Mouse (Mus musculus): ENCODE measurements at regions not wholly inside any gene's neighbourhood (a gene's known extent, or its start where the extent isn't known, plus 50 kb on each side); places are given as distances from the start of the nearest gene placed in this dataset.
"Not testable (repeated sequence)": the region's sequence is repeated elsewhere in the genome, so short reads cannot be mapped to it uniquely, and the experiment has no call there.

- no peak for DNase-seq
Observed at GRCm38 (mm10) chr2:78416574-78417109, 451.3 kb upstream of the Ube2e3 start.

DNA sequence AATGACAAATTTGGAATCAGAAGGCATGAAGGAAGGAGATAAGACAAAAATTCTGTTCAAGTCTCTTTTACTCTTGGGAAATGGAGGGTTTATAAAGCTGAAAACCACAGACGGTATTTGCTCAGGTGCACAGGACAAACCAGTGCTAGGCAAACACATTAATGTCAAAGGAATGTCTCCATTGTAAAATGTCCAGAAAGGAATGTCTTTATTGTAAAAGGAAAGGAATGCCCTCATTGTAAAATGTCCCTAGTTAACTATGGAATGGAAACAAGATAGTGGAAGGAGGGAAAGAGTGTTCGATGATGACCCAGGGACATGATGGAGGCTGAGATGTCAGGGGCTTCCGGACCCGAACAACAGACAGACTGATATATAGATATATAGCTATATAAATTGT is 454.9 kb upstream of the Ube2e3 start:
- no peak for DNase-seq

DNA sequence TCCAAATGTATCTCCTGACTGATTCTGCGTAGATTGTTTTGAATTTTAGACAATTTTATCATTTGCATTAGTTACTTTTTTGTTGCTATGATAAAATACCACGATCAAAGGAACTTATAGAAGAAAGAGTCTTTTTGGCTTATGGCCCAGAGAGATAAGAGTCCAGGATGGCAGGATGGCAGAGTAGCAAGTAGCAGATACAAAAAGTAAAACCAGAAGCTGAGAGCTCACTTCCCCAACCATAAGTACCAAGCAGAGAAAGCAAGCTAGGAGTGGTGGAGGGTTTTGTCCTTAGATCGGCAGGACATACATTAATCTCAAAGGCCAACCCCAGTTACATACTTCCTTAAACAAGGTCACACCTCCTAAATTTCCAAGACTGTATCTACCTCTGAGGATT is 457.7 kb upstream of the Cwc22 start:
- DNase-seq = no peak

- DNase-seq = no peak
Observed at GRCm38 (mm10) chr2:78399236-78399635, 453.1 kb upstream of the Cwc22 start.

DNA sequence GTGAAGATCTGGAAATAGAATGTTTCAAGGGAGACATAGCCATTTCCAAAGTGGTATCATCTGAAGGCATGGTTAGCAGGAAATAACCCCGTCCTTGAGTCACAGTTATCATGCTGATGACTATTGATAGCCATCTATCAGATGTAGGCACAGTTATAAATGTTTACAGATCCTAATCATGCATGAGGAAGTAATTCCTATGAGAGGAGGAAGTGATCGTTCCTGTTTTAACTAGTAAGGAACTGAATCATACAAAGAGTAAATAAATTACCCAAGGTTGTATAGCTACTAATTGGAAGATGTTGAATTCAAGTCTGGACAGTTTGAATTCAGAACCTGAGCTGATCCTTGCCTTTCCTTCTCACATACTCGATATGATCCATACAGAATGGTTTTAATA is 450.7 kb upstream of the Cwc22 start:
- DNase-seq = no peak

DNA sequence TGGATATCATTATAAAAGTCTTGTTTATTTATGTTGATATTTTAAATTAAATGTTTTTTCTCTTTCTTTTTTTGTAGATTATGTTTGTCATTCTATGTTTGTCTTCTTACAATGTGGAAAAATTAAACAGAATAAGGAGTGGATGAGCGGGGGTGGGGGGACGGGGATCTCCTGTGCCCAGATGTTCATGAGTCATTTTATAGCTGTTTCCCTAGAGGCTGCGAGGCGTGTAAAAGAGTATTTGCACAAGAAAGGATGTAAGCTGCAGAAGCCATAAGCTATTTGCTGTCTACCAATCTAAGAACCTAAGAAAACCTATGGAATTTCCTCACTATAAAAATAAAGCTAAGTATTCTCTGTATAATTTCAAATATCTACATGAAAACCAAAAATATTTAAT is 446.9 kb upstream of the Cwc22 start:
- no peak for DNase-seq

DNA sequence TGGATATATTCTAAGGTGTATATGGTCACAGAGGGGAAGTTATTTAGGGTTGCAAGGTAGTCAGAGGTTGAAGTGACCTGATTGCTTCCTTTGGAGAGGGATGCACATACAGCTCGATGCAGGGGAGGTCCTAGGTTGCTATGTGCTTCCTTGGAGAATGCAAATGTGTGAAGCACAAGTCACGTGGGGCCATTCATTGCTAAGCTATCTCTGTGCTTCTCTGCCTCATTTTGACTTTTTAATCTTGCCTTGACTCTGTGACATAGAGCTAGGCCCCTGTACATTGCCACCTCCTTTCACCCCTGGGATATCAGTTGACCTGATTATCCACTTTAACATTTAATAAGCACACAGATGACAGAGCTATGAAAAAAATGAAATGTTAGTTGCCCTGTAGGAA is 446.2 kb upstream of the Cwc22 start:
- no peak for DNase-seq

DNA sequence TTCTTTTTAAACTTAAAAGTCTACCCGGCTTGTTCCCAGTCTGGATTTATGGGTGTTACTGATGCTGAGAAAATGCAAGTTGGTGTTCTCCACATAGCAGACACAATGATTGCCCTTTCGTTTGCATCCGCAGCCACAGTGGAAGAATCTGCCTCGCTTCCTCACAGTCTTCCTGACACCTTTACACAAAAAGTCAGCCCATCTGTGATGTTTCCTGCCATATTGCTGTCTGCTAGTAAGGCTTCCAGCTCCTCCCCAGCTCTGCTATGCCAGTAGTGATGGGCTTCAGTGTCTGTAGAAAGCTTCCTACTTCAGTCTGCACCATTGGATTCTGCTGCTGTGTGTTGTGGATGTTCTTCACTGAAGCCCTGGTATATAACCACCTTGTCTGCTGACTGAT is 441.8 kb upstream of the Cwc22 start:
- DNase-seq = peak in 1 of 2 experiments; percentile 9

DNA sequence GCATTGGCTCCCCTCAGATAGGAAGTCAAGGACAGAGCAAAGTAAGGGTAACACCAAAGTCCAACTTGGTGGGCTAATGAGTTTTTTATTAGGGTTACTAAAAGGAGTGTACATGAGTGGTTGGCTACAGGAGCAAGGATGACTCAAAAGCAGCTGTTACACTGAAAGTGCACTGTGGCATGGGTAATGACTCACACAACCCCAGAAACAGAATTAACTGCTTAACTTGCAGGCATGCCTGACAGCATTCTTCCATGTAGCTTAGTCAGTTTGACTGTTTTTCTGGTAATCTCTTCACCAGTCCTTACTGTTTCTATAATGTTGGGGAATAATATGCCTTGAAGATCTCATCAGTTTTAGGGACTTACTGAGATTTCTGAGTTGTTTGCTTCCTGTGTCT is 435.1 kb upstream of the Cwc22 start:
- DNase-seq = no peak

DNA sequence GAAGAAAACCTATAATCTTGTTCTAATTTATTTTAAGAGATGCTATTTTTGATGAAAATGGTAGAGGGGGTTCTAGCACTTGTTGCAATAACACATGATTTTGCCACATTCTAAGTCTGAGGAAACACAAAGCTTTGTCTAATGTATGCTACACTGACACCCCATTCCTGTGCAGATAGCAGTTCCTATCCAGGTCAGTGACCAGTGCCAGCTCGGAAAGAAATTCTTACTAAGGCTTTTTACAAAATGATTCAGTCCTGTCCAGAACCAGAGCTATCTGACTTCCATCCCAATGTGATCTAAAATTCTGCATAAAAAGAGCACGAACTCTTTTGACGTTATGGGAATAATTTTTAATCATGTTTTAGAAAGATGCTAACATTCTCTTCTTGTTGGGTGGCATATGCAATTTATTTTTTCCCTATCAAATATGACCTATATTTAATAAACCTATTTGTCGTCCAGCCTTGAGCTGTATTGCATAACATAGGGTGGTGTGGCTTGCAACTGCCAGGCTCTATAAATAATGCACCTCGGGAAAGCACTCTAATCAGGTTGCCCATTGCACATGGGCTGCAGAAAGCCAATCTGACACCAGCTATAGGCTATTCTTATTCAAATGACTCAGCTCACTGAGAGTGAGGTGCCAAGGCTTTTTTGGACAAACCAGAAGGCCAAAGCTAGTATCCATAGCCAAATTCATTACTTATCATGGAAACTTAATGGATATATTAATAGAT is 385.7 kb upstream of the Cwc22 start:
- peak; percentile 70 to 78 for DNase-seq

DNA sequence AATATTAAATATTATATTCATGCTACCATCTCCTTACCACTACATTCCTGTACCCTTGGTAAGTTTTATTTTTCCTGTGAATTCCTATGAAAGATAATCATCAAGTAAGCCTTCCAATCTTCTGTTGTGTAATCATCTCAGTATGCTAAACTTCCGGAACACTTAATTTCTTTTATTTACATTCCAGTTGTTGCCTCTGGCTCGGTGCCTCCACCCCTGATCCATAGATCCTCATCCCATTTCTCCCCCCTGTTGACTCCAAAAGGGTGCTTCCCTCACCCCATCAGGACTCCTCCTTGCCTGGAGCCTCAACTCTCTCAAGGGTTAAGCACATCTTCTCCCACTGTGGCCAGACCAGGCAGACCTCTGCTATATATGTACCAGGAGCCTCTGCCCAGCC is 379.9 kb upstream of the Cwc22 start:
- no peak for DNase-seq

- no peak for DNase-seq
Observed at GRCm38 (mm10) chr2:78322216-78322965, 376.2 kb upstream of the Cwc22 start.

DNA sequence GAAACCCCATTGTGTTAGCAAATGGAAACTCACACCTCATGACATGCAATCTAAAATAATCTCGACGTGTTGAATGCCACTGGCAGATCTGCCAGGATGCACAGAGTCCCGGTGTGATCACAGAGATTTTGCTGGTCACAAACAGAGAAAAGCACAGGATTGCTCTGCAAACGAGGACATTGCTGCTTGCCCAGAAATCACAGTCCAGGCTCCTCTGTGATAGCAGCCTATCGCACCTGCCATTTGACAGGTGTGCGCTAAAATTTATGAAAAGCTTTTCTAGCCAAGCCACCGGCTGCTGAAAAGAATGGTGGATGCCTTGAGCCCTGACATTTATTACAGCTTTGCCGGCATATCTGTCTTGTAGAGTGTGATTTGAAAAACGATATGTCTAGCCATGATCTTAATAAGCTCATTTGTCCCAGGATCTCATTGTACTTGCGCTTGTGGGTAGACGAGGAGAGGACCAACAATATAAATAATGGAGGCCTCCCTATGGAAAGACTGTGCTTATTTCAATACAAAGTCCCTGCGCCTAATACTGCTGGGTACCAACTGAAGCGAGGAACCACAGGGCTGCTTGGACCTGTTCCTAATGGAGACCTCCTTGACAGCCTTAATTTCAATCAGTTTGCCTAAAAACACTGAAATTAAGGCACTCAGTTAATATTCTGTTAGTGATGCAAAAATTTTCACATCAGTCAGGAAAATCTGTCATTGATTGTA is 365.8 kb upstream of the Cwc22 start:
- DNase-seq = peak; percentile 39 to 52

DNA sequence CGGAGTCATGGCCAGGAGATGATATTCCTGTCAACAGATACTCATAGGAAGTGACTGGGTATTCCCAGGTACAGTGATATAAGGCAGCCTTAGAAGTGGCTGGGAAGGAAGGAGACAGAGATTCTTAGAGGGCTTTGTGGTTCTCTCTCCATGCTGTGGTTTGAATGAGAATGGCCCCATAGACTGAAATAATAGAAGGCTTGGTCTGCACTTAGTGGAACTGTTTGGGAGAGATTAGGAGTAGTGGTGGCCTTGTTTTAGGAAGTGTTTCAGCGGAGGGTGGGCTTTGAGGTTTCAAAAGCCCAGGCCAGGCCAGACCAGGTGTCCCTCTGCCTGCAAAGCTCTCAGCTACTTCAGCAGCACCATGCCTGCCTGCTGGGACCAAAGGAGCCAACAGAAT is 363.2 kb upstream of the Cwc22 start:
- DNase-seq = no peak

DNA sequence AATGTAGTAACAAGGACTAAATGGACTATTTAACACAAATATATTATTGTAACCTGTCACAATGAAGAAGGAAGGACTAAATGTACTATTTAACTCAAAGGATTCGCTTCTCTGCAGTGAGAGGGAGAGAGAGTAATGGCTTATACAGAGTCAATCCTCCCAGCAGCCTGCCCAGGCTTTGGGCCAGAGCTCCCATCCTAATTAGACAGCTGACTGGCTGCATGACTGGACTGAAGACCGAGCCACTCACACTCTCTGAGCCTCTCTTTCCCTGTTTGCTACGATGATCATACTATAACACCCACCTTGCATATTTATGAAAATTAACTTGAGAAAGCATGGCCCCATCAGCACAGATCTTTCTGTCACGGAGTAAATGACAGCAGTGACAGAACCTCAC is 360.7 kb upstream of the Cwc22 start:
- DNase-seq = peak; percentile 44 to 59

DNA sequence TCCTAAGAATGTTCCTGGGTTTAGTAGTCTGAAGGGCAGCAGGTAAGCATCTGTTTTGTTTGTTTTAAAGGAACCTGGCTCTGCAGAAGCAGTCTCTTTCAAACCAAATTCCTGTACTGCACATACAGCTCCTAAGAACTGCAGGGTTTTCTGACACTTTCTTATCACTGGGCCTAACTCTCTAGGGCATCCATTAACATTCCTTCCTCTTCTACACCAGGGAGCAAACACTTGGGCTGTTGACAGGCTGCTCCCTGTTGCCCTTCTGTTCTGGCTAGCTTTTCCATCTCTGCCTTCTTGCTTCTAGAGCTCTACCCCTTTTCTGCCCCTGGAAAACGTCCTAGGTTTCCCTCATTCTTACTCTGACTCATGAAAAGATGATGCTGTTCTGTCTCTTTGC is 345.5 kb upstream of the Cwc22 start:
- DNase-seq = no peak

DNA sequence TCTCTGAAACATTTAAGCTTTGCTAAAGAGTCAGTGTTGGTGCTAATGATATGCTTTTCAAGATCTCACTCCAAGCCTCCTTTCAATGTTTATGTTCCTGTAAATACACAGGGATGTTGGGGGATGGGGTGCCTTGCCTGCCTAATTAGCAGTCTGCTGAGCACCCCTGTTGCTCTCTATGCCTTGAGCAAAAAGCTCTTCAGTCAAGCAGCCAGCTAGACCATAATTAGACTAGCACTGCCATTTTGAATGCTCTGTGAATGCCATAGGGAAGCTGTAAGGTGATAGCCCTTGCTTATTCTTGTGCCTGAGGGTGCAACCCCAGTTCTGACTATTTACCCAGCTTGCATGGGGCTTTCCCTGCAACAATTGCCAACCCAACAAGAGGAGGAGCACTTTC is 338.6 kb upstream of the Cwc22 start:
- DNase-seq = no peak

GRCm38 (mm10) chr2:78283605-78284004 is 337.4 kb upstream of the Cwc22 start:
- no peak for DNase-seq

DNA sequence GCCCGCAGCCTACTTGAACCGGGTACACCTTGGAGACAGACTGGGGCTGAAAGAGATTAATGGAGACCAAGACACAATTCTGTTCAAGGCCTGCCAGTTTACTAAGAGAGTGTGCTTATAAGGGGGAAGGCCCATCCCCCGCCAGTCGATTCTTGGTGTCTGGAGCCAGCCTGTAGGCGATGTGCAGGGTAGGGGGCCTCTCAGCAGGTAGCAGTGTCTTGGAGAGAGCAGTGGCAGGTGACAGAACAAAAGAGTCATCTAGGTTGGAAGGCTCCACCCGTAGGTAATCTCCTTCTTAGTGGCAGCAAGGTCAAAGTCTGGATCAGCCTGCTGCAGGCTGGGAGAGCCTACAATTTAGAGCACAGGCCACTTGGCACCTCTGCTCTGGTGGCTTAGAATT is 335.7 kb upstream of the Cwc22 start:
- DNase-seq = not testable (repeated sequence)

DNA sequence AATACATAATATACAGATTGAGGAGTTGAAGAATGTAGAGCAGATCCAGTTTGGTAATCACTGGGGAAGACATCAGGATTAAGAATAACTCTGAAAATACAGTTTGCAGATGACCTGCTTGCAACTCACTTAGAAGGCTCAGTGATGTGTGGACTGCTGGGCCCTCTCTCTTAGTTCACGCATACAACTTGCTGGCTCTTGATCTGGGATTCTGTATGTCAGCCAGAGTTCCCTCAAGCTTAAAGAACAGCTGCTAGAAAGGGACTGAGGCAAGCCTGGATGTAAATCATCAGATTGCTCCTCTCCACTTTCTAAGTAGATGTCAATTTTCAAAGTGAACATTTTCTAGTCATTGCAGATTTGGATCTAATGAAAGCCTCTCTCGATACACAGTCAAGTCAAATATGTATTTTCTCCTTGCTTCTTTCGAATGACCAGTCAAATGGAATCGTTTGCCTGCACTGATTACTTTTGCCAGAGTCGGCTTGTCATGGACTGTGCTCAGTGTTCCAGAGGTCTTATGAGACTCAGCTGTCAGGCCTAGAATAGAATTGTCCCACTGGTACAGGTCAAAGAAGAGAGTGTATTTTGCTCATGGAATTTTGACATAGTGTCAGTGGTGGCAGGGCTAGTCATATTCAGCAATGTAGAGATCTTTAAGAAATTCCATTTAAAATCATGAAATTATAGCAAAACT is 334.2 kb upstream of the Cwc22 start:
- no peak for DNase-seq

- DNase-seq = peak; percentile 11 to 51
Observed at GRCm38 (mm10) chr2:78279382-78280056, 333.3 kb upstream of the Cwc22 start.

GRCm38 (mm10) chr2:78278630-78279029 is 332.5 kb upstream of the Cwc22 start:
- DNase-seq = no peak

Data from cerebellum, postnatal 25 days (tissue).